Mouse (Mus musculus): ENCODE measurements around the gene Specc1l.
"Not testable (repeated sequence)": the region's sequence is repeated elsewhere in the genome, so short reads cannot be mapped to it uniquely, and the experiment has no call there.

DNA sequence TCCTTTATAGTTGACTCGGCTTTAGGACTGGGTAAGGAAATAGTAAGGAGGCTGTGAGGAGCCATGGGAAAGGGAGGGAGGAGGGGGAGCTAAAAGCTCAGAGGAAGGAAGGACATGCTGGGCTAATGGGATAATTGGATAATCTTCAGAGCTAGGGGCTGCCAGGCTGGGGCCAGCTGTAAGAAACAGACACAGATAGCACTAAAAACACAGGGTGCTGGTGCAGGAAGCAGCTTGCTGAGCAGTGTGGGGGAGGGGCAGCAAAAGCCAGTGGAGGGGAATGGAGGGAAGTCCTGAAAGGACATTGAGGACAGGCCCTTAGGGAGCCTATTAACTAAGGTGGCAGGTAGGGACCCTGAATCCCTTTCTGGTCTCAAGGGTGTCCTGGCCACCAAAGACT, 132.7 kb downstream of the Specc1l start:
- TF ChIP-seq CTCF (IDR thresholded peaks at IDR 0.05); POLR2A (IDR thresholded peaks at IDR 0.05; ENCODE audit: insufficient read depth, low read depth, low read length): not testable (repeated sequence)

Measured in heart, adult 2 months (tissue).